Mouse (Mus musculus) adrenal gland, postnatal 10 days (tissue): ENCODE data around the gene Slc44a5. TPM values are rescaled to one million over a fixed set of nuclear protein-coding genes. Genes with fewer than 3 reads are reported as not detected.
"Not testable (repeated sequence)": the region's sequence is repeated elsewhere in the genome, so short reads cannot be mapped to it uniquely, and the experiment has no call there.

Source experiments
- DNase-seq: peaks from one replicate; pipeline ENCODE4 v3.0.0; 2021; ENCODE audit warnings: mixed read lengths
- total RNA-seq, 2 experiments: library from RNA; stranded (reverse); gene quantifications; 2 replicates each; pipeline ENCODE4 v1.2.3; 2021

The Slc44a5 gene
- total RNA-seq, 2 experiments from 2014 or later, result 0.51 to 0.82 TPM

GRCm38 (mm10) chr3:154101671-154102070 is 128.4 kb downstream of the Slc44a5 start:
- no peak for DNase-seq

GRCm38 (mm10) chr3:154110528-154110927 is 137.3 kb downstream of the Slc44a5 start:
- no peak for DNase-seq

DNA sequence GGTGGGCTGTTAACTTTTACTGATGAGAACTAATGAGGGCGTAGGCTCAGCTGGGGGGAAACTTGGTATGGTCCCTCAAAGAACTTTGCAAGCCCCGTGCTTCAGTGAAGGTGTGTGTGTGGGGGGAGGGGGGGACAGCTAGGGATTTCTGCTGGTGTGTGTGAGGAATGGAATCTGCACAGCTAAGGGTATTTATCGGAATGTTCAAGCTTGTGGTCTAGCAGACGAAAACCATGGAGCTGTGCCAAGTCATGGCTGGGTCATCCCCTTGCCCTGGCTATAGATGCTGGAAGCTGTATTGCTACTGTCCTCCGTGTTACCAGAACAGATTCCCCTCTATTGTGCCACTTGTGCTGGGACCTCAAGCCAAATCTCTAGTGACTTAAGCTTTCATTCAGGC is 138.0 kb downstream of the Slc44a5 start:
- no peak for DNase-seq

- DNase-seq, result no peak
These were observed 141.8 kb downstream of the Slc44a5 start for GRCm38 (mm10) chr3:154114991-154115390.

GRCm38 (mm10) chr3:154115478-154115877 is 142.2 kb downstream of the Slc44a5 start:
- DNase-seq, result no peak

DNA sequence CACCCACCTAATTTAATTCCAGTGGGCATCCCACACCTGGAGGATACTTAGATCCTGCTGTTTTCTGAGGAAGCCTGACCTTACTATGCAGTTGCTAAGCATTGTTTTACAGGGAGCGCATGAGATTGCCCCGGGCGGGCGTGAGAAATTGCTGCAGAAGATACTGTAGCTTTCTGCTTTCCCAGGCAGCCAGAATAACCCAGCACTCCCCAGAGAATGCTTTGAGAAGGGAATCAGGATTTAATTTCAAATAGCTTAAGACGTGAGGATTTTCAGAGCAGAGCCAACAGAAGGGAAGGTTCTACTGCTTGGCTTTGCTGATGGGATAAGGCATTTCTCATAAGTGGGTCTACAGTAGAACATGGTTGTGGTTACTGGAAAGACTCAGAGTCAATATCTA is 142.8 kb downstream of the Slc44a5 start:
- DNase-seq, result no peak

DNA sequence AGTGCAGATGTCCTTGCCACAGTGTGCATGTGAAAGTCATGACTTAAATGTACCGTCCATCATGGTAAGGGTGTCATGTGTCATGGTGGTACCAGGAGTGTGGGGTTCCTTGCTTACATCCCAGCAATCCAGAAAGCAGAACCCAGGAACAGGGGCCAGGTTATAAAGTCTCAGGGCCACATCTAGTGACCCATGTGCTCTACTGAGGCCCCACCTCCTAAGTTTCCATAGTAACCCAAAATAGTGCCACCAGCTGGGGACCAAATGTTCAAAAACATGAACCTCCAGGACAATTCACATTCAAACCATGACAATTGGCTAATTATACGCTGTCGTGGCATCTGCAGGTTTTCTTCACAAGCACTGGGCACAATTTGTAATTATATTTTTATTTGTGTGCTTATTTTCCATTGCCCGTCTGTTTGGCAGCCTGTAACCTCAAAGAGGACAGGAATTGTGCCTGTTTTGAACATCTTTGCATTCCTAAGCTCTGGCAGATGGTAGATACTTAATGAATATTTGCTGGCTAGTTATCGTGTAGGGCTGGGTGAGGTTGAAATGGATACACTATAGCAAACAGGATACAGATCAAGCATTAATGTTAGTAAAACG is 145.9 kb downstream of the Slc44a5 start:
- DNase-seq, result no peak

GRCm38 (mm10) chr3:154122531-154122930 is 149.3 kb downstream of the Slc44a5 start:
- no peak for DNase-seq

DNA sequence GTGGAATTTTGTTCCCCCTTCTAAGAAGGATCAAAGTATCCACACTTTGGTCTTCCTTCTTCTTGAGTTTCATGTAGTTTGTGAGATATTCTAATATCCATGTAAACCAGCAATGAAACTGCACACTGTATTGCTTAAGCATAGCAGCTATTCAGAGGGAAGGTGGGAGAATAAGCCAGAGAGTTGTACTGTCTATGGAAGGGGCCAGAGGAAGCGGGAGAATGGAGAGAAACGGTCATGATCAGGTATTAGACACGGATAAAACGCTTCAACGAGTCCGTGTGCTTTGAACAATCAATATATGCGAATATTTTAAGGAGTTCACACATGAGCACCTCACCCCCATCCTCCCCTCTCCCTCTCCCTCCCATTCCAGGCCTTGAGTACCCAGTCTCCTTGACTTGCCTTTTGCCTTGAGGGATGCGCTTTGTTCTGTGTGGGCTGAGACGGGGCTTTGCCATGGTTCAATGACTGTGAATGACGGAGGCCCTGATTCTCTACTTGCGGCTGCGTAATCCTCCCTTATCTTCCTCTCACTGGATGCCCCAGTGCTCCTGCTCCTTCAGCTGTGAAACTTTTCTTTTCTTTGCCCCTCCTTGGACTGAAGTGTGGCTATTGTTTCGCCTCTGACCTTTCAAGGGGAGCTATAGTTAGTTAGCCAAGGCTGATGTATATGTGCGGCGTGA is 151.8 kb downstream of the Slc44a5 start:
- DNase-seq, result no peak

DNA sequence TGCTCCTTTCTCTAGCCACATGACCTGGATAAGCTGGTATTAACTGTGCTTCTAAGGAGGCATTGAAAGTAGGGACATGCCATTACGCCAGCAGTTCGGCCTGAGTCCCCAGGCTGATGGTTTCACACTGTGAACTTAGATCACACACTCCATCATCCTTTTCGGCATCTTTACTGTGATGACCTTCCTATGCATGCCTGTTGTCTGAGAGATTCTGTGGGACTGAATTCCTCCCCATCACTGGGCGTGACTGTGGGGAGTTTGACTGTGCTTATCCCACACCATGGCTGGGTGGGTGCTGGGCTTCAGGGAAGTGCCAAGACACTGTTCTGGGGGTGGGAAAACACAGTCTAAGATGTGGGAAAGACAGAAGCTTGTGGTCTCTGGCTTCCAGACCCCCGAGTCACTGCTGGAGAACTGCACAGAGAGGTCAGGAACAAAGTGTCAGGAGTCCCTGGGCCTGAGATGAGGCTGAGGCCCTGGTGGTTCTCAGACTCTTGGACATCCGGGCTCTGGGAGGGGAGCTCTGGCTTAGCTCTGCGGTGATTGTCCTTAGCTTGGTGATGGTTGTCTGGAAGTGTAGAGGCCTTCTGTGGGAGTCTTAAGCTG is 152.6 kb downstream of the Slc44a5 start:
- DNase-seq, result no peak

DNA sequence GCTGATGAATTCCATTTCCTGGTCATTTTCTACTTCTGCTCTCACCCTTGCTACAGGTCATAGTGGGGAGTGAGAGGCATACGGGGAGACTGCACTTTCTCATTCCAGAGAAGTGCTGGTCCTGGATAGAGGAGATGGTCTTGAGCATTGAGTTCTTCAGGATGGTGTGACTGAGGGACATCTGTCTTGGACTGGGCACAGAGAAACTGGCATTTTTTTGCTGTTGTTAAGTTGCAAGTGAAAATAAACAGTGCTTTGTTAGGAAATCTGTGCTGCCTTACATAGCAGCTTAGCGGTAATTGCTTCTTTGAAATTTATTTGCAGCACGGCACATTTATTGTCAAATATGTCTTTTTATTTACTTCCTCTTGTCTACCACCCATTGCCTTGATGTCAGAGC is 154.0 kb downstream of the Slc44a5 start:
- DNase-seq, result no peak

GRCm38 (mm10) chr3:154129036-154129435 is 155.8 kb downstream of the Slc44a5 start:
- no peak for DNase-seq

DNA sequence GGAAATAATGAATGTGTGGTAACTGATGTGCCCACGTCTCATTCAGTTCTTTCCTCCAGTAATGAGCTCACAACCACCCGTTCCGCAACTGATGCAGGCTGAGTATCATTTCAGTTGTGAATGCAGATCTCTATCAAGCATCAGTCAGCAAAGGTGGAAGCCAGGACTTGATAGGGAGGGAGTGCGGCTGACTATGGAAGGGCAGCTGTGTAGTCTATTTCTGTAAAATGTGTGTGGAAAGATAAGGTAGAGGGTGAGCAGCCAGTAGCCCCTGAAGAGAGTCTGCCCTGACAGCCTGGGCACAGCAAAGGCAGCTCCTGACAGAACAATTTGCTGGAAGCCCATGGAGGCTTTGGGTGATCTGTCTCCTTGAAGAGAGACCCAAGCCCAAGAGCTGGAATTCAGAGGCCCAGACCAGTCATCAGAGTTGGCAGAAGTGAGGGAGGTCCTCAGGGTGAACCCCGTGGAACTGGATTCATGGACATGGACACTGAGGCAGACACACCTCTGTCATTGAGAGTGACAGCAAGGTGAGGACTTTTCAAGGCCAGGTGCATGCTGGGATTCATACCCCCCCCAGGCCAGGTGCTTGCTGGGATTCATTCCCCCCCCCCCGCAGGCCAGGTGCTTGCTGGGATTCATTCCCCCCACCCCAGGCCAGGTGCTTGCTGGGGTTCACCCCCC is 157.3 kb downstream of the Slc44a5 start:
- no peak for DNase-seq

GRCm38 (mm10) chr3:154133986-154134385 is 160.8 kb downstream of the Slc44a5 start:
- no peak for DNase-seq

DNA sequence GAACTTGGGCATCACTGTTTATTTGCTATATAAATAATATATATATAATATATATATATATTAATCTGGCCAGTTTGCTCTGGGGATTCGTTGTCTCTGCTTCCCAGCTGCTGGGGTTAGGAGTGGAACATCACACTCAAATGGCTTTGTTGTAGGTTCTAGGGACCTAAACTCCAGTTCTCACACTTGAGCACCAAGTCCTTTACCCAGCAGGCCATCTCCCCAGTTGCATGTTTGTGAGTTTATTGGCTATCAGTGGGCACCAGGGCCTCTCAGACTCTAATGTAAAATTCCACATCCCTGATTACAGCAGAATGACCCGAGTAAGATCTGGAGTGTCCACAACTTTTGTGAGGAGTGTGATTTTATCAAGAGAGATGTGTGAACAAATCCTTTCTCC is 161.5 kb downstream of the Slc44a5 start:
- DNase-seq, result no peak

GRCm38 (mm10) chr3:154136501-154136900 is 163.3 kb downstream of the Slc44a5 start:
- no peak for DNase-seq

- no peak for DNase-seq
These were observed 168.1 kb downstream of the Slc44a5 start for GRCm38 (mm10) chr3:154141346-154141745.

- no peak for DNase-seq
These were observed 169.4 kb downstream of the Slc44a5 start for GRCm38 (mm10) chr3:154142618-154143017.

DNA sequence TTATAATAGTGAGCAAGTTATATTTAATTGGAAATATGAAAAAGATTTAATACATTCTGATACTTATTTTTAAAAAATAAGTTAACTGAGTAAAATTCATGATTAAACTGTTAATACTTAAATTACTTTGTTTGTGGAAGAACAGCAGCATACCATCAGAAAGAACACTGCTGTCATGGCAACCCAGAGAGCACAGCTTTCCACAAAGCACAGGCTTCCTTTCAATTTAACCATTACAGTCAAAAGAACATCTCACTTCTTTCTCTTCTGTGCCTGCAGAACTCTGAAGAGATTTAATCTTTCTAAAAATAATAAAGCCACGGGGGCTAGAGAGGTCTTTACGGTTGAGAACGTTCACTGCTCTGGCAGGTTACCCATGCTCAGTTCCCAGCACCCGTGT is 172.5 kb downstream of the Slc44a5 start:
- no peak for DNase-seq

DNA sequence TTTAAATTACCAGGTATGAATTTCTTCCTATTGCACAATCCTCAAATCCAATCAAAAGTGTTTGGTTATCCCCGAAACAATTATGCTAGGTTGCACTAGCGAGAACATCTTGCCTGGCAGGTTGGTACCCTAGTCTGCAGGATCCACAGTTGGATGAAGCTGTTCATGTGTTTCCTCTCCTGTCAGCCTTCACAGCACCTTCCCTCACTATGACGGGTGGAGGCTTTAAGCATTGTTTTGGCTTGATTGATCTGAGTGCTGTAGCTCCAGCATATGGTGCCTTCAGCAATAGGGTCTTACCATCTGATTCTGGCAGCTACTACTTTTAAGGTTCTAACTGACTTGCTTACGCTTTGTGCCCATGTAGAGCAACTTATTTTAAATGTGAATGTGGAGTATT is 176.5 kb downstream of the Slc44a5 start:
- DNase-seq, result no peak

DNA sequence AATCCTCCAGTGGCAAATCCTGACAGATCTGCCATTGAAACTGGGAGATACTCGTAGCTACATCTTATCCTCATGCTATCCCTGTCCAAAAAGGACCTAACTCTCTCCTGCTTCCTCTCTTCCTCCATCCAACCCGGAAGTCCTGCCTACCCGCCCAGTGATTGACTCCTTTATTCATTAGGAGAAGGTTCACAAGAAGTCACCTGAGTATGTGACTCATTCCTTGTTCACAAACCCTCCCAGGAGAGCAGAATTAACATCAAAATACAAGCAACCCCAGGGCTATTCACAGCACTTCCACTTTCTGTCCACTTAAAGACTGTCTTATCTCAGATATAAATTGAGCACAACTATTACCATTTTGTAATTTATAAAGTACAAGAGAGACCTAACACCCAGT is 180.3 kb downstream of the Slc44a5 start:
- not testable (repeated sequence) for DNase-seq

- no peak for DNase-seq
These were observed 192.6 kb downstream of the Slc44a5 start for GRCm38 (mm10) chr3:154165882-154166281.
